Mouse (Mus musculus) urinary bladder, postnatal 10 days (tissue): ENCODE data around the gene Fbxl12.
"Not testable (repeated sequence)": the region's sequence is repeated elsewhere in the genome, so short reads cannot be mapped to it uniquely, and the experiment has no call there.

Experiments
- DNase-seq: peaks from one replicate; pipeline ENCODE4 v3.0.0; 2022; ENCODE audit warnings: low spot score

Fbxl12 gene

DNA sequence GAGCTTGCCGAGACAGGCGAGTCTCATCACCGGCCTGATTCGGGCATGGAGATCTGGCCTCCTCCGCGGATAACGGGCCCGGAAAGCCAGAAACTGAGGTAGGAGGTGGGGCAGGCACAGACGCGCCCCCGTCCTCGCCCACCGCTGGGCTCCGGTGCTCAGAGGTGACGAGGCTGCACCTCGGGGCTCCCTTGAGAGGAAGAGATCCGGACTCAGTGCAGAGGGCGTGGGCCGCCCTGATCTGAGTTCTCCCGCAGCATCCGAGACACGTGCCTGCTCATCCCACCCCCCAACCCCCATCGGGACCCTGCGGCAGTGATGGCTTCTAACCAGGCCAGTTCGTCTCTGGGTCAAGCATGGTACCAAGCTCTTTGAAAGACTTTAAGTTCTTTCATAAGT, 7.7 kb upstream of the Fbxl12 start:
- no peak for DNase-seq

DNA sequence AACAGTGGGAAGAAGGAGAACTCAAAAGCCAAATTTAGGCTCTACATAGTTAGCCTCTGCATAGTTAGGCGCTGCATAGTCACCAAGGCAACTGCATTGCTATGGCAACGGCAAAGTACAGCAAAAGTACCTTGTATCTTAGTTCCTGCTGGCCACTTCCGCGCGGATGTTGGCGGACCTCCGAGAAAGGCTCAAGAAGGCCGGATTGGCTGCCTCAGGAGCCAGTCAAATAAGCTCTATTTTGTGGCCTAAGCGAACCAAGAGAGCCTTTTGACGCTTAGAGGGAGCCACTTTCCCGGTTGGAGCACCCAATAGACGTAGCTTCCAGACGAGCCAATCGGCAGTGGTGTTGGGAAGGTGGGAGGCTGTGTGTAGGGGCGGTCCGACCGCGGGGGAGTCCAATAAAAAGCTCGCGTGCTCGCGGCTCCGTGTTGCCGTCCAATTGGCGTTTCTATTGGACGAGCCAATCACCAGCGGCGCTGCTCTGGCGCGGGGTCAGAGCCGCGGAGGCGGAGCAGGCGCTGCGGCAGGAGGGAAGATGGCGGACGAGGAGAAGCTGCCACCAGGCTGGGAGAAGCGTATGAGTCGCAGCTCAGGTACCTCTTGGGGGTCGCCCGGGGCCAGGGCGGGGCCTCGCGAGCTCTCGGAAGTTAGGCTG, 7.2 kb upstream of the Fbxl12 start, which contains the start of gene Pin1:
Gene Pin1, plus strand, starts transcription at position 494 of the 658 bp plus-strand sequence.
- DNase-seq = peak; percentile 94

DNA sequence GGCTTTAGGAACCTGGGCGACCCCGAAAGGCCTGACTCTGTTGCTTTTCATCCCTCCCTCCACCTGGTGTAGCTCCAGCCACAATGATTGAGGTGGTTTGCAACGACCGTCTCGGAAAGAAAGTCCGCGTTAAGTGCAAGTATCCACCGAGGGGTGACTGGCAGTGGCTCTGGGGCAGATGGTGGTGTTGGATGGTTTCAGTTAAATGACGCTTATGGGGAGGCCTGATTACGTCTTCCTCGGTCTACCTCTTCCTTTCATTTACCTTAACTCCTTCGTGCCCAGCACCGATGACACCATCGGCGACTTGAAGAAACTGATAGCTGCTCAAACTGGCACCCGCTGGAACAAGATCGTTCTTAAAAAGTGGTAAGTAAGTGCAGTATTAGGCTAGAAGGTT, 554 bp upstream of the Fbxl12 start:
- no peak for DNase-seq

DNA sequence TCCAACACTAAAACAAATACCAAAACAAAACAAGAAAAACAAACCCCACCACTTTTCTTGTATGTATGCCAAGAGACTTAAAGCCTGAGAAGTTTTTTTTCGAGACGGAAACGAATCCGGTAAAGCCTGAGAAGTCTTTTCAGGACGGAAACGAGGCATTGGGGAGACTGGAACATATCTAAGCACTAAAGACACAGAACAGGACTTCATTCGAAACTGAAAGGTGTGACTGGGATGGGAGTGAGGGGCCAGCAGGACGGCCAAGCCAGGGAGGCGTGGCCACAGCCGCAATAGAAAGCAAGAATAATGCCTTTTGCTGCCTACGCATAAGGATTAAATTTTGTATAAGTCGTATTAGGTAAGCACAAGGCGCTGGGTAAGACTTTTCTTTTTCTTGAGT, 786 bp downstream of the Fbxl12 start:
- DNase-seq = no peak

DNA sequence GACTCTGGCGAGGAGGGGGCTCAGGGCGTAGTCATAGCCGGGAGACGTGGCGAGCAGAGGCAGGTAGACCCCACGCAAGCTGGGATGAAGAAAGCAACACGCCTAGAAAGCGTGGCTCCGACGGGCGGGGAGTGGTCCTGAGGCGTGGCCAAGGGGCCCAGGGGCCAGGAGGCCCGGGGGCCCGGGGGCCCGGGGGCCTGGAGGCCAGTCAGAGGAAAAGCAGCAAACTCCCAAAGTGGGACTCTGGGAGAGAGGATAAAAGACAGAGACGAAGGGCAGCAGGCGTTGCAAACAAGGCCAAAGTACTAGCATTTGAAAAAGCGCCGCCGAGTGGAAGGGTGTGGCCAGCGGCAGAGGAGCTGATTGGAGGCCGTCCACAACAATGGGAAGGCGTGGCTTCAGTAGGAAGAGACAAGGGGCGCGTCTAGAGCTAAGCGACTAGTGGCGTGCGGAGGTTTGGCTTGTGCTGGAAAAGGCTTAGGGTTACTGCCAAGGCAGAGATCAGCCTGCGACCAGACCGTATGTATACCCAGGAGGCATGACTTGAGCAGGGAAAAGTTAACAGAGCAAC, 1.6 kb downstream of the Fbxl12 start:
- DNase-seq = peak; percentile 48

DNA sequence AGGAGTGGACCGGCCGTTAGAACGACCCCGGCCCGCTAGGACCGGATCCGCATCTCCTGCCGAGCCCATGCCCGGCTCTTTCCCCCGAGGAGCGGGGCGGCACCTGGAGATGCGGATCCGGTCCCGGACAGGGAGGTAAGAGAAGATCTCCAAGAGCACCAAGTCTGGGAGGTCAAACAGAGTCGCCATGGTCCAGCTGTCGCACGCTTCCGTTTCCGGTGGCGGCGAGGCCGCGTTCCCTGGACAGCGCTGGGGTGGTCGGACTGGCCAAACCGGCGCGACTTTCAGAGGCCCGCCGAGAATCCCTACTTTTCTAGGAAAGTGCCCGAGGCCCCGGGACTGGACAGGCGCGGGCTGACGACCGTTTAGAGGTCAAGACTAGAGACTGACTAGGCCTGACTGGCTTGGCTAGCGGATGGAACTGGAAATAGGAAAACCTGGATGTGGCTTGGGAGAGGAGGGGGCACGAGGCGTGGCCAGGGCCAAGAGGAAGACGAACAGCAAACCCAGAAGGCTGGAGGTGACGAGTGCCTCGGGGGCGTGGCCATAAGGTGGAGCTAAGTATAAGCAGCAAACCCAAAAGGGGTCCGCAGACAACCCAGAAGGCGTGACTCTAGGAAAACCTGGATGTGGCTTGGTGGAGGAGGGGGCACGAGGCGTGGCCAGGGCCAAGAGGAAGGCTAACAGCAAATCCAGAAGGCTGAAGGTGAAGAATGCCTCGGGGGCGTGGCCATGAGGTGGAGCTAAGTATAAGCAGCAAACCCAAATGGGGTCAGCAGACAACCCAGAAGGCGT, 2.3 kb downstream of the Fbxl12 start, which contains the start of gene Ubl5:
Gene Ubl5, plus strand, starts transcription at position 778 of the 795 bp plus-strand sequence.
- peak; percentile 46 for DNase-seq

DNA sequence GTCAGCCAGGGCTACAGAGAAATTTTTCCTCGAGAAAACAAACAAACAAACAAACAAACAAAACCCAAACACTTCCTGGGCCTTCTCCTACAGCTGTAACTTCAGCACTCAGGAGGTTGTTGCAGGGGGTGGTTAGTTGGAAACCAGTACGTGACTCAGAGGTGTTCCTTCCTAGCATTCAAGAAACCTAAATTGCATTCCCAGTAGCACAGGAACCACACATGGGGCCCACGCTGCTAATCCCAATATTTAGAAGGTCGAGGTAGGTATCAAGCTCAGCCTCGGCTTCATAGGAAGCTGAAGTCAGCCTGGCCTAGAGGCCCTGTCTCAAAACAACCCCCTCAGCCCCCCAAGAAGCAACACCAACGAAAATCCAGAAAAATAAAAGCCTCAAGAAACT, 3.1 kb downstream of the Fbxl12 start:
- no peak for DNase-seq

DNA sequence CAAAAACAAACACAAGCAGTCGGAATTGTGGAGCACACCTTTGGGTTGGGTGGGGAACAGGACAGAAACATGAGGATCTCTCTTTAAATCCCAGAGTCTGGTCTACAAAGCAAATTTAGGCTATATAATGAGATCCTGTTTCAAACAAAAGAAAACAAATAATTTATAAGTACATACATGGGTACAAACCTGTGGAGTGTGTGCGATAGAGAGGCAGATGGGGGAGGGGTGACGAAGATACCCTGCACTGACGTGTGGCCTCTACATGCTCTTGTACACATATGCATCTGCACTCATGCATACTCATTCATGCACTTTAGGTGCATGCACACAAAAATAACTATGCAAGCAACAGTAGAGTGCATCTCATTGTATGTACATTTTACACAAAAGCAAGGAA, 5.1 kb downstream of the Fbxl12 start:
- DNase-seq = no peak

DNA sequence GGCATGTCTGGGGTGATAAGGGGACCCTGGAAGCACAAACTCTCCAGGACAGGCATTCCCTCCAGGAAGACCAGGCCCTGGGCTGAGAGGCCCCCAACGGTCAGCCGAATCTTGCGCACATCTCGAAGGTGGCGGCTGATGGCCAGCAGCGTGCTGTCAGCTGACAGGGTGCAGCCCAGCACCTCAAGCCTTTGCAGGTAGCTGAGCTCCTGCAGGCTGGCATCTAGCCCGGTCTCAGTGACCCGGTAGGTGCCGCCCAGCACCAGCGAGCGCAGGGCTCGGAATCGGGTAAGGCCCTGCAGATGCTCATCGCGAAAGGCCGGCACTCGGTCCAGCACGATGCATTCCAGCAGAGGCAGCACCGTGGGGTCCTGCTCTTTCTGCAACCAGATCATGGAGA, 6.0 kb downstream of the Fbxl12 start:
- no peak for DNase-seq

DNA sequence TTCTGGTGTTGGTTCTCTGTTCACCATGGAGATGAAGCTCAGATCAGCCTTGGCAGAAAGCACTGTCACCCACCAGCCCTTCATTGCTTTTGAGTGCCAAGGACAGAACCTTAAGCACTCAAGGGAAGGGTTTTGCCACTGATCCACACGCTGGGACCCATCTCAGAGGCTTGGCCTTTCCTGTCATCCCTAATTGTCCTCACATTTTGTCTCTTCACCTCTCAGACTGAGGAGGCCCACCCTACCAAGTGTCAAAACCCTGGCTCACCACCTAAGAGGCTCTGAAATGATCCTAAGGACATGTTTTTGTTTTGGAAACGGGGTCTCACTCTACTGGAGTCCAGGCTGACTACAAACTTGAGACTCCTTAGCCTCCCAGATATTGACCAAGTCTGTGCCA, 7.8 kb downstream of the Fbxl12 start:
- DNase-seq = no peak

DNA sequence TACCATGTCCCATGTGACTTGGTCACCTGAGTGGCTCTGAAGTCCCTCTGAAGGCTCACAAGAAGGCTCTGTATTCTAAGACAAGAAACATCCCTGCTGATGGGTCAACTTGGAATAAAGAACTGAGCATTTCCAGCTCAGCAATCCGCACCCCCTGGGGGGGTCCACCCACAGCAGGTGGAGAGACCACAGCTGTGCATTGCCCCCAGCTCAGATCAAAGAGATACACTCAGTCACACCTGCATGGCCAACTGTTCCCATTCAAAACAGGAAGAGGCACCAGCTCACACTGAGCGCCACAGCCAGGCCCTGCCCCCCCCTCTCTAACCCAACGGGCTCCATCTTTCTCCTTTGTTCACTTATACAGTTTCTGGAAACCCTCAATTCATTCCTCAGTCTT, 8.3 kb downstream of the Fbxl12 start:
- no peak for DNase-seq

DNA sequence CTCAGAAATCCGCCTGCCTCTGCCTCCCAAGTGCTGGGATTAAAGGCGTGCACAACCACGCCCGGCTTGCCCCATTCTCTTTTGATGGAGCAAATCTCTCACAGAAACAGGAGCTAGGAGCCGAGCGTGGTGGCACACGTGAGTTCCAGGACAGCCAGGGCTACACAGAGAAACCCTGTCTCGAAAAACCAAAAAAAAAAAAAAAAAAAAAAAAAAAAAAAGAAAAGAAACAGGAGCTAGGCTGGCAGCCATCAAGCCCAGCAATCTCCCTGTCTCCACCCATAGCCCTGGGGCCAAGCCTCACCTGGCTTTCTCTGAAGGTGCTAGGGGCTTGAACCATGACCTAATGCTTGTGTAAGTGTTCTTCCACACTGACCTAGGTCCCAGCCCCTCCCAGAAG, 8.9 kb downstream of the Fbxl12 start:
- DNase-seq = not testable (repeated sequence)

DNA sequence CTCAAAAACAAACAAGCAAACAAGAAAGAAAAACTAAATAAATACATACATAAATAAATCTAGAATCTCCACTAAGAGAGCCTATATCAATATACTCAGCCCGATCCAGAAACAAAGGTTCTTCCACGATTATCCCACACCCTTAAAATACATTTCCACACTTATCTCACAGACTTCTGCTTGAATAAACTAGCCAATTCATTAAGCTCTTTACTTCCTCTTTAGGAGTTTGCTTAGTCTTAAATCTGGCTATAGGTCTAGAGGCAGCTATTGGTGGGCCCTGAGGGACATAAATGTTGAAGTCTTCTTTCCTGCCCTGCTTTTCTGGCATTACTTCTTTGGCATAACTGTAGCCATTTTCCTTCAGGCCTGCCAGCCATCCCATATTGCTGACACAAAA, 13.2 kb downstream of the Fbxl12 start:
- no peak for DNase-seq

DNA sequence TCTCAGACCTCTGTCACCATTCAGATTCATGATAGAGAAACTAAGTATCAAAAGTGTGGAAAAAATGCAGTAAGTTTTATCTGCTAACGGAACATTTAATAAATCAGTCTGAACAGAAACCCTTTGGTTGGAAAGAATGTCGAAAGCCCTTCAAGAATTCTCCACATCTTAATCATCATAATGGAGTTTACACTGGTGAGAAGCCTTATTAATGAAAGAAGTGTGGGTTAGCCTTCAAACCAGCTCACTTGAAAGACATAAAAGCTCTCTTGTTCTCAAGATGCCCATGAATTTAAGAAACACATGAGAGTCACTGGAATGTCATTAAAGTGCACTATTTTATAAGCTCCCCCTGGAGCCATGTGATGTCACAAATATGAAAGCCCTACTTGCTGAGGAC, 27.9 kb downstream of the Fbxl12 start:
- DNase-seq = no peak

DNA sequence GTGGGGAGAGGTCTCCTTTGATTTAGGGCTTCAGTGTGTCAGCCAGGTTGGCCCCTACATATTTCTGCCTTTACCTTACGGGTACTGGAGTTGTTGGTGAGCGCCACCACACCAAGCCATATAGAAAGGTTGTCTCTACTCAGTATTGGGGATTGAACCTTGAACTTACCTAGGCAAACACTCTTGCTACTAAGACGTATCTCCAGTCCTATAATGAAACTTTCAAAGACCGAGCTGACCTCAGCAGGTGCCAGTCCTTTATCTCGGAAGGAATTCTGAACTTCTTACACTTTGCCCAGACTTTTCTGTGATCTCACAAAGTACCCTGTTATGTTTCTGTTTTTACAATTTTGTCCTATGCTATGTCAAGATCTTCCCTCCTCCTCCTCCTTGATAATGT, 32.6 kb downstream of the Fbxl12 start:
- no peak for DNase-seq

DNA sequence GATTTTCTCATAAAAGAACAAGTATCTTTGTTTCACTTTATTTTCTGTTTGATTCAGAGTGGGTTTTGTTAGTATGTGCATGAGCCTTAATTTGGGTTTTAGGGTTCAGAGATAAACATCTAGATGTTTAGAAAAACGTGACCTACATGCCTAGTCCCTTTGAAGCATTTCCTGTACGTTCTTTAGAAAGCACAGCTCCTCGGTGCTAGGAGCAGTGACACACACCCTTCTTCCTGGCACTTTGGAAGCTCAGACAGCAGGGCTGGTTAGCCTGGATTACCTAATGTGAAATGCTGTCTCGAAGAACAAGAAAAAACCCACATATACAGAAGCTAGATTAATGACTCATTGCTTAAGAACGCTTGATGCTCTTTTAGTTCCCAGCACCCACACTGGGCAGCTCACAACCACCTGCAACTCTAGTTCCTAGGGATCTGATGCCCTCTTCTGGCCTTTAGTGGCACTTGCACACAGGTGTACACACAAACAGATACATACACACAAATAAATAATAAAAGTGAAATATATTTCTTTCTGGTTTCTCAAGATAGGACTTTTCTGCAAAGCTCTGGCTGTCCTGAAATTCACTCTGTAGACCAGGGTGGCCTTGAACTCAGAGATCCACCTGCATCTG, 34.6 kb downstream of the Fbxl12 start:
- no peak for DNase-seq

DNA sequence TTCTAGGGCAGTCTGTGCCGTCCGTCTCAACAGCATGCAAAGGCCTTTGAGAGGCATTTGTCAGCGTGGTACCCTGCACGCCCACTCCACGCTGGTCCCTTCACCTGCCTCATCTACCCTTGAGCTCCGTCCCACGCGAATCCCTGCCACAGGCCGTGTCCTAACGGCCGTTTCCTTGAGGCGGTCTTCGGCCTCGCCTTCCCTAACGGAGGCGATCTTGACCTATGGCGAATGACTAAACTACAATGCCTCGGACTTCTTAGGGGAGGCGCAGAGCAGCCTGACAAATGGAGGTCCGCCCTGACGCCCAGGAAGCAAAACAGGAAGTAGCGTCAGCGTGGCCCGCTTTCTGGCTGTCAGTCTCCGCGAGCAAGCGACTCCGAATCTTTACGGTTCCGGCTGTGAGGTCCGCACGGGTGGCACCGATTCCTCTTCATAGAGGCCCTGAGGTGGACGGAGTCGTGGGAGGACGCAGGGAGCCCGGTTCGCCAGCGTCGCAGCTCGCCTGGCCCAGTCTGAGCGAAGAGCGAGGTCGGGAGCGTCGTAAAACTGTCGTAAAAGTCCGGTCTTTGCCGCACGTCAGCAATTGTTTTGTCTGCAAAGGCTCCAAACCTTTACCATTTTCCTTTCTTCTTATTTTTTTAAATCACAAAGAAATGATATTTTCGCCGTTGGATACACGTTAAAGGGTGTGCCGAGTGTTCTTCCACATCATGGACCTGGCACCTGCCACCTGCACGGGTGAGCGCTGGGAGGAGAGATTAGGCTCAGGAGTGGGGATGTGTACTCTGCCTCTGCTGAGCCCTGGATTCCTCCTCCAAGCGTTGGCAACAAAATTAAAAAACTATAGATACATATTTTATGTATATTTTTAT, 37.2 kb downstream of the Fbxl12 start:
- DNase-seq = peak; percentile 28

DNA sequence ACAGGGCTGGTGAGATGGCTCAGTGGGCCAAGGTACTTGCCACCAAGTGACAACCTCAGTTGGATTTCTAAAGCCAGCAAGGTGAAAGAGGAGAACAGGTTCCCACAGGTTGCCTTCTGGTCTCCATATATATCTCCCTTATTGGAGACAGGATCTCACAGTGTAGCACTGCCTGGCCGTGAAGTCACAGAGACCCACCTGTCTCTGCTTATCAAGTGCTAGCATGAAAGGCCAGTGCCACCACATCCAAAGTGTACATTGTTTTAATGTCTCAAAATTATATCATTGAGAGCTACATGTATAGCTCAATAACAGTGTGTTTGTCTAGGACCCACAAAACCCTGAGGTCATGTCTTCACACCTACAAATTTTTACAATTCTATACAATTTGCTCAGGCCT, 38.3 kb downstream of the Fbxl12 start:
- no peak for DNase-seq

DNA sequence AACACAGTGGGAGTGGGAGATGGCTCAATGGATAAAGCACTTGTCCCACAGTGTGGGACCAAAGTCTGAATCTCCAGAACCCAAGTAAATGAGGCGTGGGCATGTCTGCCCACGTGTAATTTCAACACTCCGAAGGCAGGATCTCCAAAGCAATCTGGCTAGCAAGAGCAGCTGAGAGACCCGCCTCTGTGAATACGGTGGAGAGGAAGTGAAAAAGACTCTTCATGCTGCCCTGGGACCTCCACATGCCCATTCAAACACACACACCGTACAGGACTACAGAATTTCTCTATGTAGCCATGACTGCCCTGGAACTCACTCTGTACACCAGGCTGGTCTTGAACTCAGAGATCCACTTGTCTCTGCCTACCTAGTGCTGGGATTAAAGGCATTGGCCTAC, 43.3 kb downstream of the Fbxl12 start:
- DNase-seq = no peak

DNA sequence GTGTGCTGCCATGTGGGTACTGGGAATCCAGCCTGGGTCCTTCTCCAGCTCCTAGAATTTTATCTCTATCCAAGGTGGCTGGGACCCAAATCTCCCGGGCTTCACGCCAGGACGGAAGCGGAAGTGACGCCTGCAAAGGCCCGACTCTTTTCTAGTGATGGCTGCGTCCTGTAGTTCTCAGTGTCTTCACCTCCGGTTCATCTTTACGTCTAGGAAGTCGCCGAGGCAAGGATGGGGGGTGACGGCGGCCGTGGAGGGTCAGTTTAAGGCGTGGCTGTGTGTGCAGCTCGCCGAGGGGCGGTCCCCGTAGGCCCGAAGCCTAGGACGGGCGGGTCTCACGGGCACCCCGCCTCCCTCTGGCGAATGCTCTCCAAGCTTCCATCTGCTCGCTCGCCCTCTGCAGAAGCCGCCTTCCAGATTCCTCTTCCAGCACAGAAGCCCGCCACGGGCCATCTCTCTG, 63.4 kb downstream of the Fbxl12 start, which contains the start of gene Zfp846:
Gene Zfp846, plus strand, starts transcription at position 117 of the 460 bp plus-strand sequence.
- DNase-seq = peak; percentile 98

DNA sequence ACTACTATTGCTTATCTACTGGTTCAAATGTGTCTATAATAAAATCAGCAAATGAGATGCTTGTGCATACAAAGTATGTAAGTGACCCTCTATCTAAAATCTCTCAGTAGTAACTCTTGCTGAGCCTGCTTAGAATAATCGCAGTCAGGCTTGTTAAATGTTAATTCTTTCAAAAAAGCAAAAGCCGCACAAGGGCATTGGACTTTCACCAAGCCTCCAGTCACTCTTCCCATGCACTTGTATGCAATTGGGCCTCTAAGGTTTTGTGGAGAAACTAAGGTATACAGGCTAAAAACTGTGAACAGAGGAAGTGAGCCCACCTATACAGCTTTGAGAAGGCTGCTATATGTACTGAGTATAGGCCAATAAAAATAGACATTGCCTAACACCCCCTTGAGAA, 68.0 kb downstream of the Fbxl12 start:
- no peak for DNase-seq

DNA sequence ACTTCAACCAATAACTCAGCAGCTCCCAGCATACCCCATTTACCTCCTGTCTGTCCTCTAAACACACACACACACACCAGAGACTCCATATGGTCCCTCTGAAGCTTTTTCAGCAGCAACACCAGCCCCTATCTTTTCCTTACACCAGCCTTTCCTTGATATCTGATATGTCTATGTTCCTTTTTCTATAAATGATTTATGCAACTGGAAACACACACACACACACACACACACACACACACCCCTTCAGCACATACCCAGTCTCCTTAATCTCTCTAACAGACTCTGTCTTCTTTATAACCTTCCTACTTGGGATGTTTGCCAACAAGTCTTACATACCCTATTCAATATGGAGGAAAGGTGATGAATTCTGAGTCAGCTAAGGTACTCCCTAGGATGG, 73.5 kb downstream of the Fbxl12 start:
- no peak for DNase-seq
